36 mouse cellular contexts compared by ENCODE assay signal in genomic region chr1:155720006-155720405, GRCm38 (mm10). TPM values are rescaled to one million over a fixed set of nuclear protein-coding genes. Genes with fewer than 3 reads are reported as not detected.
"Had no signal": no experiment of that assay in that cellular context is flagged by ENCODE, and none has a peak within 500 bp of the region (broad histone marks: within the 10 kb centered on the region; RNA-seq: fewer than 3 reads in every experiment).

No protein-coding gene starts in this region.

- H3K4me1 ChIP-seq: heart, embryonic 15.5 days; intestine, embryonic 15.5 days; limb, embryonic 15.5 days; liver, embryonic 13.5 days; liver, embryonic 15.5 days had no signal

- DNase-seq: gastrocnemius, adult 2 months; gastrocnemius, postnatal 10 days; gastrocnemius, postnatal 25 days; heart, adult 2 months; heart, postnatal 14 days; heart, postnatal 4 days; kidney, adult 18-20 months; kidney, adult 8-10 months; kidney, postnatal 10 days; kidney, postnatal 25 days; kidney, postnatal 4 days; left cerebral cortex, postnatal 4 days; liver, embryonic 13.5 days had no signal

- H3K27ac ChIP-seq: gastrocnemius, adult 2 months; heart, adult 2 months; heart, embryonic 13.5 days; heart, embryonic 15.5 days; hindbrain, embryonic 10.5 days; hindbrain, embryonic 12.5 days; hindbrain, embryonic 14.5 days; intestine, embryonic 15.5 days; layer of hippocampus, adult 2 months; limb, embryonic 13.5 days; limb, embryonic 15.5 days; liver, embryonic 13.5 days; liver, embryonic 15.5 days had no signal

- ATAC-seq: hindbrain, embryonic 16.5 days; inflammation-experienced regulatory T-cells, adult 6 months; intestine, embryonic 15.5 days; intestine, postnatal 0 days had no signal

- H3K4me3 ChIP-seq: gastrocnemius, adult 2 months; heart, adult 2 months; heart, embryonic 13.5 days; heart, embryonic 15.5 days; hindbrain, embryonic 10.5 days; hindbrain, embryonic 12.5 days; intestine, embryonic 15.5 days; layer of hippocampus, adult 2 months; limb, embryonic 13.5 days; limb, embryonic 15.5 days; liver, embryonic 13.5 days; liver, embryonic 15.5 days had no signal

- H3K4me2 ChIP-seq: heart, embryonic 11.5 days; heart, embryonic 13.5 days; heart, embryonic 15.5 days; hindbrain, embryonic 12.5 days; hindbrain, embryonic 14.5 days; intestine, embryonic 15.5 days; limb, embryonic 13.5 days; limb, embryonic 15.5 days; liver, embryonic 13.5 days; liver, embryonic 15.5 days had no signal

- H3K36me3 ChIP-seq: heart, embryonic 13.5 days; heart, embryonic 15.5 days; hindbrain, embryonic 10.5 days; hindbrain, embryonic 12.5 days; intestine, embryonic 15.5 days; limb, embryonic 13.5 days; limb, embryonic 15.5 days; liver, embryonic 13.5 days; liver, embryonic 15.5 days had no signal

- H3K9me3 ChIP-seq: heart, embryonic 13.5 days; heart, embryonic 15.5 days; hindbrain, embryonic 10.5 days; hindbrain, embryonic 12.5 days; intestine, embryonic 15.5 days; limb, embryonic 13.5 days; limb, embryonic 15.5 days; liver, embryonic 13.5 days; liver, embryonic 15.5 days had no signal

- H3K9ac ChIP-seq: heart, embryonic 13.5 days; heart, embryonic 15.5 days; hindbrain, embryonic 12.5 days; hindbrain, embryonic 14.5 days; intestine, embryonic 15.5 days; limb, embryonic 13.5 days; limb, embryonic 15.5 days; liver, embryonic 13.5 days; liver, embryonic 15.5 days had no signal

RNA-seq across cellular contexts. Expression of gene Lhx4, which starts 31.5 kb away (rescaled TPM):
- total RNA-seq: gastrocnemius, adult 2 months; gastrocnemius, postnatal 10 days; gastrocnemius, postnatal 25 days; gastrocnemius, postnatal 4 days; granulocyte monocyte progenitor cell, adult 5-6 weeks; heart, adult 2 months; heart, postnatal 14 days; heart, postnatal 4 days; layer of hippocampus, adult 2 months; layer of hippocampus, postnatal 10 days; left cerebral cortex, adult 8-10 months; left cerebral cortex, postnatal 25 days had no signal
- polyA plus RNA-seq: frontal cortex, adult 2 months; heart, adult 2 months; heart, embryonic 11.5 days; heart, embryonic 13.5 days; heart, embryonic 15.5 days; heart, postnatal 0 days; inflammation-experienced regulatory T-cells, adult 6 months; intestine, embryonic 15.5 days; kidney, embryonic 16.5 days; limb, embryonic 11.5 days; liver, embryonic 13.5 days; liver, embryonic 15.5 days had no signal
